Mouse (Mus musculus) cerebellum, adult 9-11 months (tissue): Measurements from ENCODE around the gene Maml3.
A peak's percentile ranks its signal among the peaks of the same experiment; 100 is the strongest.

Source experiments
- DNase-seq: peaks from one replicate; pipeline ENCODE4 v3.0.0; 2022

The Maml3 gene

GRCm38 (mm10) chr3:51816517-51817285 lies 288.2 kb downstream of the Maml3 start:
- DNase-seq: no peak

GRCm38 (mm10) chr3:51814073-51814472 lies 290.8 kb downstream of the Maml3 start:
- DNase-seq: no peak

GRCm38 (mm10) chr3:51813186-51813585 lies 291.7 kb downstream of the Maml3 start:
- DNase-seq: no peak

- DNase-seq: no peak
Observed at GRCm38 (mm10) chr3:51810731-51811130, 294.1 kb downstream of the Maml3 start.

GRCm38 (mm10) chr3:51809822-51810221 lies 295.1 kb downstream of the Maml3 start:
- DNase-seq: no peak

- DNase-seq: peak; percentile 70
Observed at GRCm38 (mm10) chr3:51807981-51808870, 296.6 kb downstream of the Maml3 start.

- DNase-seq: no peak
Observed at GRCm38 (mm10) chr3:51805488-51806318, 299.2 kb downstream of the Maml3 start.

GRCm38 (mm10) chr3:51803903-51804302 lies 301.0 kb downstream of the Maml3 start:
- no peak for DNase-seq

- DNase-seq: no peak
Observed at GRCm38 (mm10) chr3:51799650-51800049, 305.2 kb downstream of the Maml3 start.

GRCm38 (mm10) chr3:51796838-51797237 lies 308.0 kb downstream of the Maml3 start:
- peak; percentile 64 for DNase-seq

GRCm38 (mm10) chr3:51796219-51796828 lies 308.6 kb downstream of the Maml3 start:
- peak; percentile 90 for DNase-seq

GRCm38 (mm10) chr3:51791542-51791941 lies 313.3 kb downstream of the Maml3 start:
- no peak for DNase-seq

GRCm38 (mm10) chr3:51789389-51789904 lies 315.4 kb downstream of the Maml3 start:
- no peak for DNase-seq

- DNase-seq: no peak
Observed at GRCm38 (mm10) chr3:51788591-51789339, 316.1 kb downstream of the Maml3 start.

- no peak for DNase-seq
Observed at GRCm38 (mm10) chr3:51787945-51788344, 316.9 kb downstream of the Maml3 start.

GRCm38 (mm10) chr3:51785796-51786195 lies 319.1 kb downstream of the Maml3 start:
- DNase-seq: no peak

- DNase-seq: no peak
Observed at GRCm38 (mm10) chr3:51782191-51782590, 322.7 kb downstream of the Maml3 start.

GRCm38 (mm10) chr3:51778738-51779592 lies 325.9 kb downstream of the Maml3 start:
- peak; percentile 72 for DNase-seq

- no peak for DNase-seq
Observed at GRCm38 (mm10) chr3:51778179-51778578, 326.7 kb downstream of the Maml3 start.

GRCm38 (mm10) chr3:51776018-51776611 lies 328.8 kb downstream of the Maml3 start:
- DNase-seq: no peak
